Mouse (Mus musculus): ENCODE data around the gene 4933417A18Rik.
"Not testable (repeated sequence)": the region's sequence is repeated elsewhere in the genome, so short reads cannot be mapped to it uniquely, and the experiment has no call there.

GRCm38 (mm10) chr13:34978635-34979034, 54.4 kb downstream of the 4933417A18Rik start:
- not testable (repeated sequence) for TF ChIP-seq CTCF, POLR2A (IDR thresholded peaks at IDR 0.05; ENCODE audit: extremely low read depth, insufficient read depth, low read length)

Data from cortical plate, adult 2 months (tissue).